Mouse (Mus musculus) spleen, postnatal 4 days (tissue): ENCODE data around the gene Gm6592.
A peak's percentile ranks its signal among the peaks of the same experiment; 100 is the strongest.
"Not testable (repeated sequence)": the region's sequence is repeated elsewhere in the genome, so short reads cannot be mapped to it uniquely, and the experiment has no call there.

Experiments
- DNase-seq, 2 experiments: peaks; one replicate each; pipeline ENCODE4 v3.0.0; 2022; ENCODE audit warnings: low spot score in 2 of 2

Gm6592 gene

DNA sequence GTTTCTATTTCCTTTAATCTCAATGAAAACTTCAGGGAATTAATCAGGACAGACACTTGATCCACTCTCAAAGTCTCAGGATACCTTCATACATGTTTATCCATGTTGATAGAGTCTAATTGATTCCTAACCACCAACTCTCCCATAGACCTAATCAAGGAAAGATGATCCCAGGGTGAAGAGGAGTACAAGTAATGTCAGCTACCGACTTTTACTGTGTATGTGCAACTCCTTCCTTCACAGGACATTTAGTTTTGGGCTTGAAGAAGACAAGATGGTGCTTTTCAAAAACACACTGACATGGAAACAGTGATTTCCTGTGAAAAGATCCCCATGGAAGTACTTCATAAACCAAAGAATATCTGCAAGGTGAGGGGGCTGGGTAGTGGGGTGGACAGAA, at the start of gene Gm6592:
Gene Gm6592 (plus strand): TSS at position 301 of the 400 bp plus-strand sequence.
- DNase-seq, result no peak

GRCm38 (mm10) chrX:8803391-8803790, 40.4 kb upstream of the Gm6592 start, which contains the start of gene Ssxb5:
Gene Ssxb5, plus strand, starts transcription at chrX:8803691.
- not testable (repeated sequence) for DNase-seq

- no peak for DNase-seq
Measured at GRCm38 (mm10) chrX:8832043-8832442, 11.8 kb upstream of the Gm6592 start.

DNA sequence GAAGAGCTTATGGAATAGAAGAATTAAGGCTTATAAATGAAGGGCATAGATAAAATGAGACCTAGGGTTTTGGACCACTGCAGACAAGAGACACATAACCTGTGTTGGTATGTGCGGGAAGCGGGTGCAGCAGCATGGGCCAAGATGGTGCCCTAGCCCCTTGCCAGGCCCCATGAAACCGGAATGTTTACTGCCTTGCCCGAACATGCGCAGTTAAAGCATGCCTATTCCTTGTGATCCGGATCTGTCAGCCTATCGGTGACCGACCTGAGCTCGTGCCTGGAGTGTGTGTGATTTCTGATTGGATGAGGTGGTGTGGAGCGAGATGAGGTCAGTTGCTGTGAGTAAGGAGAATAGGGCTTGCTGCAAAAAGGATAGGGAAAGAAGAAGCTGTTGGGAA, 8.7 kb downstream of the Gm6592 start:
- no peak for DNase-seq

DNA sequence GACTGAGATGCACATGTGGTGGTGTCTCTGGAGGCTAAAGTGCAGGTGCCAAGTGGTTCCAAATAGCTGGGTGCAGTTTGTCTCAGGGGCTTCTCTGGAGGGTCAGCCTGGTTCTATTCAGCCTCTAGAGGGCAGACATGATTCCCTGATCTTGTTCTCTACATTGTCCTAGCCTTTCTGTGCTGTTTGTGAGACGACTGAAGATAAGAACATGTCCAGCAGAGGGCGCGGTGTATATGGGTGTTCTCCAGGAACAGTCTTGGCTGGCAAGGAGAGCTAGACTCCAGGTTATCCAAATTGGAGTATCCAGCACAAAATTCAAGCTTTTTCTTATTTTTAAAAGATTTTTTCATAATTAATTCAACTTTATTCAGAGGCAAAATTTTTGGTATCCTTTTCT, 20.5 kb downstream of the Gm6592 start:
- DNase-seq, result peak in 1 of 2 experiments; percentile 13

- not testable (repeated sequence) for DNase-seq
Measured at GRCm38 (mm10) chrX:8873953-8874352, 30.2 kb downstream of the Gm6592 start, which contains the start of gene Gm5751. Gene Gm5751, plus strand, starts transcription at chrX:8874253.

DNA sequence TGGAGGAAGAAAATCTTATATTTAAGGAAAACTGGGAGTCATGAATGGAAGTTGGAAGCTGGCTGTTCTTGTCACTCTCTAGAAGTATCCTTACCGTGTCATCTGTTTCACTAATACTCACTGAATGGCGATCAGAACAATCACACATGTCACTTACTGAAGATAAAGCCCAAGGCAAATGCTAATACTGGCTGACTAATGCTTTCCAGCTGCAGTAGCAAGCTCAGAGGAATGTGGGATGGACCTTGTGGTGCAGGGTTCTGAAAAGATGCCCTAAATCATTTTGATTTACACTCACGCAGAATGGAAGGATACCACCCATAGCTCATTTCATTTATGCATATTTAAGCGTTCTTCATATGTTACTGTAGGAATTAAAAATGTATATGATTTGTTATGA, 40.5 kb downstream of the Gm6592 start:
- DNase-seq, result no peak

- no peak for DNase-seq
Measured at GRCm38 (mm10) chrX:8891975-8892342, 48.2 kb downstream of the Gm6592 start.

- DNase-seq, result peak; percentile 17 to 62
Measured at GRCm38 (mm10) chrX:8892343-8893155, 48.8 kb downstream of the Gm6592 start, which contains the start of gene B630019K06Rik. Gene B630019K06Rik, plus strand, starts transcription at chrX:8892382.

DNA sequence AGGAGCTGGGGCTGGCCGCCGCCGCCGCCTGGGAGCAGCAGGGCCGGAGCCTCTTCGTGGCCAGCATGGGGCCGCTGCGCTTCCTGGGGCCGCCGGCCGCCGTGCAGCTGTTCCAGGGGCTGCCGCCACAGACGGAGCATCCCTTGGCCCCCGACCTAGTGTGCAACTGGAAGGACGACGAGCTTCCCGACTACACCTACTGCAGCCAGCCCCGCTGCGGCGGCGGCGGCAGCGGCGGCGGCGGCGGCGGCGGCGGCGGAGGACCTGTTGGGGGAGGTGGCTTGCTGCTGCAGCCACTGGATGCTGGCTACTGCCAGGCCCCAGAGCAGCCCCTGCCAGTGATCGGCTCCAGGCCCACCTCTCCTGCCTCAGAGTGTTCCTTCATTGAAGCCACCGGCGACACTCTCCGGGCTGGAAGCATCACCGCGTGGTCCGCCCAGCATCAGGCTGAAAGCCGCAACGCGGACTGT, 49.4 kb downstream of the Gm6592 start:
- no peak for DNase-seq
